Mouse (Mus musculus) cerebellum, adult 8-10 months (tissue): ENCODE data around the gene Ccnk.
A peak's percentile ranks its signal among the peaks of the same experiment; 100 is the strongest.

Experiments used
- DNase-seq: peaks from one replicate; pipeline ENCODE4 v3.0.0; 2022

Gene Ccnk

DNA sequence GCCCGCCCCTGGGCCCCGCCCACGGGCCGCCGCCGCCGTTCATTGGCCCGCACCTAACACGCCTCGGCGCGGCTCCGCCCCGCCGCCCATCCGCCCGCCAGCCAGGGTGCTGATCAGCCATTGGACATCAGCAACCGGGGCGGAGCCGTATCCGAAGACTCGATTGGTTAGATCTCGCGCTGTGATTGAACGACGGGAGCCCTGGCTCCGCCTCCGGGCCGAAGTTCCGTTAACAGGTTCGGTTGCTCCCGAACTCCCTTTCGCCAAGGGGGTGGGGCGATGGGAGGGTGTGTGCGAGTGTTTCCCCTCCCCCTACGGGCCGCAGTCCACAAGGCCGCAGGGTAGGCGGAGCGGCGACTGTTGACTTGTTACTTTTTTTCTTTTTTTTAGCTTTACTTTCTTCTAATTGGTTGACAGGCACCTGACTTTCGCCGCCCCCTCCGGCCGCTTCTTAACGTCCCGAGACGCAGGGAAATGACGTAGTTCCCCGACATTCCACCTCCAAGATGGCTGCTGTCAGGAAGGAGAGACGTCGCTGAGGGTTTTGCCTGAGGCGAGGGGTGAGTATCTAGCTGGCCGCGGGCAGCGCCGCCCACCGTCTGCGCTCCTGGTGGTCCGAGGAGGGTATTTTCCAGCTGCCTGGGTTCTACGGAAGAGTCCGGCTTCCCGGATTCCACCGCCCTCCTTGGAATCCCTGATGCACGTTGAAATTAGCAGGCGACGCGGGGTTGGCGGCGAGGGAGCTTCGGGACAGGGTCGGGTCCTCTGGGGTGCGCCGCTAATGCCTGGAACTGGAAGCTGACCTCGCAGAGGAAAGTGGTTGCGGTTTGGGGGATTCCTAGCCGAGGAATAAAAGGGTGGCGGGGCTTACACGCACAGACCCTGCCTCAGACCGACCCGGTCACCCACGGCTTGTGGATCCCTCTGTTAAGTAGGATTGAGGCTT, at the start of gene Ccnk:
TSS of gene Ccnk (plus strand) at position 259 of the 946 bp plus-strand sequence.
- peak; percentile 99 for DNase-seq

DNA sequence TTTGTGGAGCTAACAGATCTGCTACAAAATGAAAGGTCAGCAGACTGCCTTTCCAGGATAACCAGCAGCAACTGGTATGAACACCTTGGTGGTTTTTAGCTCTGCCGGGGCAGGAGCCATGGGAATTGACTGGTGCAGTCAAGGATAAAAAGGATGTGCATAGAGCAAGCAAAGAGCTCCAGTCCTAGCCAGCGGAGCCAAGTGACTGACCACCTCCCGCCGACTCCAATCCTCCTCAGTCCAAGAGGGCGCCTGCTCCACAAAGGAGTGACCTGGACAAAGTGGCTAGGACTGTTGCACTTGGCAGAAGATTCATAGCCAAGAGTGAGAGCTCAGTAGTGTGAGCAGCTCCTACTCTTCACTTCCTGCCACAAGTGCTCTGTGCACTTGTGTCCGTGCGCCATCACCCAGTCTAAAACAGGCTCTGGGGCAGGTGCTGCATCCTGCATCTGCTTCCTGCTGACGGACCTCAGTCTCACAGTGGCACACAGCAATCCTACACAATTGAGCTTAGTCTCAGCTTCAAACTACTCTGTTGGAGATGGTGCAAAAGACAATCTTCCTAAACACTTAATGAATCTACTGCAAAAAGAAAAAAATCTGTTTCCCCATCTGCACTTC, 46.8 kb upstream of the Ccnk start:
- DNase-seq: no peak

DNA sequence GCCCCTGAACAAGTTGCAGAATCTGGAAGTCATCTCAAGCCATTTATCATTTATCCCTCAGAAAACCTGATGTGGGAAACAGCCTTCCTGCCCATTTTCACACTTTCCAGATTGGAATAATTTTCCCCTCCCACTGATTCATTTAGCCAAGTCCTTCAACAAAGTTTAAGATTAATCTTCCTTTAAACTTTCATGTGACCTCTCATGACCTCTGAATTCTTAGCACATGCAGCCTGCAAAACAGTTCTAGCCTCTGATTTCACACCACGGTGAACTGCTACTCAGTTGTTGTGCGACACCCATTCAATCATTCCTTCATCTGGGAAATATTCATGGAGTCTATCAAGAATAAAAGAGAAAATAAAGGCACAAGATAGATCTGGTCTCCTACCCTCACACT, 46.2 kb upstream of the Ccnk start:
- DNase-seq: no peak

DNA sequence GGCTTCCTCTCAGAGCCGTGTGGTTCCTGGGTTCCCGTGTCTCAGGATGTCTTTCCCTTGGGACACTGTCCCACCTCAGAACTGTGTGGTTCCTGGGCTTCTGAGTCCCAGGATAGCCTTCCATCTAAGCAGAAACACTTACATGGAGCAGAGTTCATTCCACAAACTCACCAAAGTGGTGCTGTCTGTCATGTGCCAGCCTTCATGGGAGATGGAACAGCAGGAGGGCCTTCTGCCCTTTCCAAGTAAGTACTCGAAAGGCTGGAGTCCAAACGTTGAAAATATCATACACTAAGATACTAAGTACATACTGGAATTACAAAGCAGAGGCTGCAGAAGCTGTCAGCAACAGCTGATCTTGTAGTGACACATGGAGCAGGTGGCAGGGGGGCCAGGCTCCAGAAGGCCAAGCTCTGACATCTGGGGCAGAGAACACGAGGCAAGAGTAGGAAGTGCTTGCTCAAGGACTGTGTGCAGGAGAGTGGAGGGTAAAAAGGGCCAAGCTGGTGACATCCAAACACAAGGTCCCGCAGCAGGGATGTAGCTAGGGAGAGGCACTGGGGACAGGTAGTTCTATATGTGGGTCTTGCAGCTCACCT, 43.7 kb upstream of the Ccnk start:
- peak; percentile 16 for DNase-seq

DNA sequence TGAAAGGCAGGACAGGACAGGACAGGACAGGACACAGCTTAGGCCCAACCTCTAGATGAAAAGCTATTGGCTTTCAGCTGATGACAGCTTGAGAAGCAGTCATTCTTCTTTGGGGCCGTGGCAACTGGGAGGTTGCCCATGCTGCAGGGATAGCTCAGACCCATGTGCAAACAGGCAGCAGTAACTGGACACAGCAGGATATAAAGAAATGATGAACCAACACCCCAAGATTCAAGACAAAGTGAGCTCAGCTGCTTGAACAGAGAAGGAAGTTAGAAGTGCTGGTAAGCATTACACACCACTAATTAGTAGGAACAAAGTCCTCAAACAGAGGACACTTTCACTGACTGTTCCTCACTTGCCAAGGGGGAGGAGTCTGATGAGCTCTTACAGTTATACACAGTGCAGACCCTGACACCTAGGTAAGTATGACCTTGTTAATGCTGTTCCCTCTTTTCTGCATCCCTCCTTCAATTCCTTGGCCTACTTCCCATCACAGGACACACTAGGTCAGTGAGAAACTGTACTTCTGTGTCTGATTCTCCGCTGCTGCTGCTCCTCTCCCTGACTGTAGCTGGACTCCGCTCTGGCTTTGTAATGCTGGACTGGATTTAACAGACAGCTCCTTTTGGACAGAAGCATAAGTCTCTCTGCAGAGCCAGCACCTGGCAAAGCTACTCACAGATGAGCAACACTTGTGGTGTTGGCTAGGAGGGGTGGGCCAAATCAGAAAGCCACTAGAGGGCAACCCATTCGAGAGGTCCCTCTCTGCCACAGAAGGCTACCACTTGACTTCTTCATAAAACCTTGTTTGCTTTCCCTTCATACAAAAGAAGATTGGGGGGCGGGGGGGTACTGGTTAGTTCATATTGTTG, 35.5 kb upstream of the Ccnk start:
- DNase-seq: no peak

DNA sequence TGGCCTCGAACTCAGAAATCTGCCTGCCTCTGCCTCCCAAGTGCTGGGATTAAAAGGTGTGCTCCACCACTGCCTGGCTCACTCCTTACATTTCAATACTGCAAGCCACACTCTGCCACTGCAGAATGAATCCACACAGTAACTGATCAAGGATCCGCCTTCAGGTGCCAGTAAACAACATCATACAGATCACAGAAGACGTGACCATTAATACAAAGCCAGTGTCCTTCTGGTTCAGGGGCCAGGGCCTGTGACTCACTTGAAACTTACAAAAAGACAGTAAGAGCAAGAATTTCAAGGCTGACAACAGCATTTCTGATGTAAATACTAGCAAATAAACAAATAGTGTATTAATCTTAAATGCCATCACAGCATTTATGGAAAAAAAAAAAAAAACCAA, 34.2 kb upstream of the Ccnk start:
- no peak for DNase-seq

DNA sequence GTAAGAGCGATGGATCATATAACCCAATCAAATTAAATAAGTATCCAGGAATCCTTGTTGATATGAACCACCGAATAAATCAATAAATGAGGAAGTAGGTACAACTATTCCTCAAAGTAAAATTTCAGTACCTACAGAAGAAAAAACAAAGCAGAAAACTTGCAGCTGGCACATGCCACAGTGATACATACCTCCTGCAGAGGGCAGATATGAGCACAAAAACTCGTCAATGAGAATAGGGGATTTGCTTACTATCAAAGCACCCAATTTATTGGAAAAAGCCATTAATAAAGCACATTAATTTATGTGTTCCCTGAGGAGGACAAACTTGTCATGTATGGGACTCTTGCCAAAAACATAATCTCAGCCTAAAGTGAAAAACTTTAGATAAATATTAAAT, 29.6 kb upstream of the Ccnk start:
- no peak for DNase-seq

DNA sequence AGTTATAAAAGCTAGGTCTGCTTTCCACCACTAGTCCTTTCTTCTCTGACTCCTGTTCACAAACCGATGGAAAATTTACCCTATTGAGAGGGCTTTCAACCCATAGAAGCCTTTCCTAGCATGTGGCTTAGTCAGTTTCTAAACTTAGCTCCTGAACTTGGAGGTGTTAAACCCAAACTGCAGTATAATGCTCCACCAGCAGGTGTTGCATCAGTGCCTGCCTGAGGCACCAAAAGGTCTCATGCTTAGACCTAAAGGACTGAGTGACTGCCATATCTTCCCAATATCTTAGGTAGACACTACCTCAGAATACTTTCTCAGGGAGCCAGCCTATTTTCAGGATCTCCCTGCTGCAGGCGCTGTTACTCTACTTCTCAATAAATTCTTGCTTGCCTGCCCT, 26.6 kb upstream of the Ccnk start:
- no peak for DNase-seq

DNA sequence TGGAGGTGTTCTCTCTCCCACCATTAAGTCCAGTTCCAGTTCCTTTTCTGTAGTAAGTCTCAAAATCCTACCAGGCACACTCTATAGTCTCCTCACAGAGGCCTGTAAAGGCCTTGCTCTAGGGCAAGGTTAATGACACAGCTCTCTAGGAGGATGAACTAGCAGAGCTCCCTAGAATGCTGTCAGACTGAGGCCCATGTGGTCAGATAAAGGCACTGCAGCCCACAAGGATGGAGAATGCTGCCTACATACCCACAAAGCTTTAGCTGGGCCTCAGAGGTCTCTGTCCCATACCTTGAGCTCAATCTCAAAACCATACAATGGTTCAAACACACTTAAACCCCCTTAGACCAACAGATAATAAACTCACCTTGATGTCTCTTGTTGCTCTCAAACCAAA, 19.5 kb upstream of the Ccnk start:
- no peak for DNase-seq

DNA sequence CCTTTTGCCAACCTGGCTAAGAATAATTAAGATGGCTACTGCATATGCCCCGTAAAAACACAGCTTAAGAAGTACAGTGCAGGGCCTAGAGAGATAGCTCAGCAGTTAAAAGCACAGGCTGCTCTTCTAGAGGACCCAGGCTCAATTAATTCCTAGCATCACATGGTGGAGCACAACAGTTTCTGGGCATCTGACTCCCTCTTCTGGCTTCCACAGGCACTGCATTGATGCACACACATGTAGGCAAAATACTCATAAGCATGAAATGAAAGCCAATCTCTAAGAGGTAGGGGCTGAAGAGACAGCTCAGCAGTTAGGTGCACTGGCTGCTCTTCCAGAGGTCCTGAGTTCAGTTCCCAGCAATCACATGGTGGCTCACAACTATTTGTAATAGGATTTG, 17.3 kb upstream of the Ccnk start:
- DNase-seq: no peak

DNA sequence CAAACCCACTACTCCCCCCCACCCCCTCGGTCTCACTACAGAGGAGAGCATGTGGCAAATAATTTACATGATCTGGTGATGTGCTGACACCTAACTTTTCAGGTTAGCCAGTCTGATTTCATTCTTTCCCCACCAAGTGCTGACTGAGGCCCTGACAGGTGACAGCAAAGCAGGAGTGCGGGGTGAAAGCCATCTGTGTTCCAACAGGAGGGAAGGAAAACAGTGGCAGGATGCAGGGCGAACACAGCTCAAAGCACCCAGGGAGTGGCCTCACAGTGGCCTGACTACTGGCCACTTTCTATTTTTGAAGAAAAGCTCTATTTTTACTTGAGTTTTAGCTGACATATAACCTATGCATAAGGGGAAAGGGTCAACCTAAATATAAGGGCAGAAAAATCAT, 15.7 kb upstream of the Ccnk start:
- no peak for DNase-seq

DNA sequence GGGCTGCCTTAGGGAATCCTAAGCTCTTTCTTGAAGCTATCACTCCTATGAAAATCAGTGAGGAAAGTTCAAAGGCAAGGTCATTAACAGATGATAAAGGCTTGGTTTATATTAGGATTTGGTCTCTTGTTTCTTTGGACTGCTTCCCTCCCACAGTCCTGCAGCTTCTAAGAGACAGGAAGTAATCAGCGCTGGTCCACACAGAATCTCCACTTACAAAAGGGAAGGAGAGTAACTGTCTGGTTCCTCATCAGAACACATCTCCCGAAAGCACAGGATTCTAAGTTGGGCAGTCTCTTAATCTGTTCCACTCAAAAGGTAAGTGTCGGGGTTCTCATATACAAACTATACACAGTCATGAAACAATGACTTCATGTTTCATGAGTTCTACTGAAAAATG, 10.5 kb upstream of the Ccnk start:
- no peak for DNase-seq

DNA sequence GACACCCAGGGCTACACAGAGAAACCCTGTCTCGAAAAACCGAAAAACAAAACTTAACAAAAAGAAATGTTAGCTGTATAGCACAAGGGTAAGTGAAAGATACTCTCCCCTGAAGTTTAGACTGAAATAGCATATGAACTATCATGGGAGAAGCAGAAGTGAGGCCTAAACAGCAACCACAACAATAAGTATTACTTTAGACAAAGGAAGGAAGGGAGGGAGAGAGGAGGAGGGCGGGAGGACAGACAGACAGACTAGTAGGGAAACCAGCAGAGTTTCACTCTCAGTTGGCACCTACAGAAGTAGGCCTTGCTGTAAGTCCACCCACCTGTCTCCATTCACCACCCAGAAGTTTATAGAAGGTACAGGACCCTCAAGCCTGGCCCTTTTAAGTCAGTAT, 8.9 kb upstream of the Ccnk start:
- no peak for DNase-seq

DNA sequence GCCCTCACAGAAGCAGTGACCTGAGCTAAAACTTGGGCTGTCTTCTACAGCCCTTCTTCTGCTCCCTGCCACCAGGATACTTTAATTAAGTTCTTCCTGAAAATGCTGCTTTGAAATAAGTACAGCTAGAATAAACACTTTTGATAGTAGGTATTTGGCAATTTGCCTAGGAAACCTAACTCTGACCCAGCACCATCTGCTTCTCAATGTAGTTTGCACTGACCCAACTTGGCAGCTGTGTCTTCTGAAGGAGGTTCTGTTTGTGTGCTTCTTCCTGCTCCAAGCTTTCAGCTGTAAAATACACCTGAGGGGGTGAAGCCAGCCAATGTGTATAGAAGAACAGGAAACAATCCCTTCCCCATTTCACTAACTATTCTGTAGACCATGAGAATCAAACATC, 8.0 kb upstream of the Ccnk start:
- no peak for DNase-seq

DNA sequence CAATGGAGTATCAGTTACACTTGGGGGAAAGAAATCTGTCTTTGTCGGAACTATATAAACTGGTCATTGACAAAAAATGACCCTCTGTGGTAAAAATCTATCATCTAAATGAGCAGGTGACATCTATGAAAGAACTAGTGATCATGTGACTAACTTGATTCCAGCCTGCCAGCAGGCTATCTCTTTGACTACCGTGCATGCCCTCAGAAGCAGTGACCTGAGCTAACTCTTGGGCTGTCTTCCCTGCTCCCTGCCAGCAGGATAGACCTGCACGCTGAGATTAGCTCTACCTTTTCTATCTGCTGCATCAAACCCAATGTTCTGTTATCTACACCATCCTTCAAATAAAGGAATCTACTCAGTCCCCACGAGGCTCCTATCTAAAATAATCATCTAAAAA, 6.7 kb upstream of the Ccnk start:
- DNase-seq: no peak

DNA sequence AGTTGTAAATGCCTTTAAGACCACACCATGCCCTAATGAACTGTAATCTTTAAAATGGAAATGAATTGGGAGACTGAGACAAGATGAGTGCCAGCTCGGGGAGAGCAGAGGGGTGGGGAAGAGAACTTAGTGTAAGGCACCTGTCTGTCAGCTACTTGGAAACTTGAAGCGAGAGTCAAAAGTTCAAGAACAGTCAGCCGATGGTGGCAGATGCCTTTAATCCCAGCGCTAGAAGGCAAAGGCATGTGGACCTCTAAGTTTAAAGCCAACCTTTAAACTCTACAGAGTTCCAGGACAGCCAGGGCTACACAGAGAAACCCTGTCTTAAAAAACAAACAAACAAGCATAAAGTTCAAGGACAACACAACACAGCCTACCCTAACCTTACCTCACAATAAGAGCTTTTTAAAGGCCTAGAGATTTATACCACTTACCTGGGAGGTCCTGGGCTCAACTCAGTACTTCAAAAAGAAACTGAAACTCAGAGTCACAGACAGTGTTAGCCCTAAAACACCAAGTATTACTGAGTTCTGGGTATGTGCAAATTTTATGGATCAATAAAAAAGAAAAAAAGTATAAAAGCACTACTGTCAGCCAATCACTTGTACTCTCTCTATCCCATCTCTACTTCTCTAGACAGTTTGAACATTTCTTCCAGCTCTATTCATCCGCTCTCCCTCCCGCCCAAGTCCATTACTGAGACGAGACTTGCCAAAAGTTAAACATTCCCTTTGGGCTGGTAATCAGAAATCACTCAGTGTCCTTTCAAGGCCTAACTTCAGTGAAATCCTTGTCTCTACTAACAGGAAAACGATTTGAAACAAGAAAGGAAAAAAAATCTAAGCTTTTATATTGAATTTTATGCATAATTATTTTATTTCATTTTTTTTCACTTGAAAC, 4.5 kb upstream of the Ccnk start:
- no peak for DNase-seq

DNA sequence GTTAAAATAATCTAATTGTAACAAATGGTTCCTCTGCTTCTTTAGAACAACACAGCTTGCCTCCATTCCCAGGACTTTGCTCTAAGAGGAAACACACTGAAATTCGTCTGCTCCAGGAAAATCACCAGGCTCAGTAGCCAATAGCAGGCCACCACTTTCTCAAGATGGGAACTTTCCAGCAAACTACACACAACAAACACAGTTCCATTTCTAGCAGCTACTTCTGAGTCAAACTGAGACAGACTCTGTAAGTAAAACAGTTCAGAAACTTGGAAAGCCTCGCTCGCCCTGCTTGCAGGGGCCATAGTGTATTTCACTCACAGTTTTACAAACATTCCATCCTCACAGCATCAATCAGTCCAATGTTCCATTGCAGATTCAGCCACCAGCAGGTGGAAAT, 3.0 kb upstream of the Ccnk start:
- no peak for DNase-seq

DNA sequence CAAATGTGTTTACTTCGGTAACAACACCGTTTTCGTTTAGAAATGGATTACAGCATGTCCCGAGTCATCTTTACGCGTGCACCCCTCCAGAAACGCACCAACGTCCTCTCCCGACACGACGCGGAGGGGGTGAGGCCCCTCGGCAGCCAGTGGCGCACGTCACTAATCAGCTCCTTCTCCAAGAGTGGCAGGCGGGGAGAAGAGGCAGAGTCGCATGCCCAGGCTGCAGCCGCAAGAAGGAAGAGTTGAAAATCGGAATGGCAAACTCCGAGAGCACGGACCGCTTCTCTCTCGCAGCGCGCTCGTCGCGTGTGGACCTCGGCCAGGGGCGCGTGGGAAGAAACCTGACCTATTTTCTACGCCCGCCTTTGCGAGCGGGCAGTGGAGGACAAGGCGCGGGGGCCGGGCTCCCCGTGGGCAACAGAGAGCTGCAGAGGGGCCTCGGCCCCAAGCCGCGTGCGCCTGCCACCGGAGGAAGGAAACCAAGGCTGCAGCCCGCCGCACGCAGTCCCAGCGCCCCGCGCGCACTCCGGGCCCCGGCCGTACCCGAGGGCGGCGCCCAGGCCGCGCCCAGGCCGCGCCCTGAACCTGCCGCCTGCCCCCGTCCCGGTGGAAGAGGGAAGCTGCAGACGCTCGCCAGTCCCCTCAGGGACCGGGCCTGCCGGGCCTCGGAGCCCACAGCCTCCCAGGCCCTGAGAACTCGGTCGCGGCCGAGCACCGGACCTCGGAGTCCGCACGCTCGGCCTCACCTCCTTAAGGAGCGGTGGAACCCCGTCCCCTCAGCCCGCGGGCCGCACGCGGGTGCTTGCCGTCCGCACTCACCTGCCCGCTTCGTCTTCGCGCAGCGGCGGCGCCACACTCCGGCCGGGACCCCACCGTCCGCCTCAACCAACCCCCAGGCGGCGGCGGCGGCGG, 791 bp upstream of the Ccnk start:
- peak; percentile 61 for DNase-seq

DNA sequence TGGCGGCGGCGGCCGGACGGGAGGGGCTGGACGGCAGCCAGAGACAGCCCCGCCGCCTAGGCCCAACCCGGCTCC, 296 bp upstream of the Ccnk start, which contains the start of gene Setd3:
TSS of gene Setd3 (minus strand) at position 69 of the 75 bp plus-strand sequence.
- no peak for DNase-seq

DNA sequence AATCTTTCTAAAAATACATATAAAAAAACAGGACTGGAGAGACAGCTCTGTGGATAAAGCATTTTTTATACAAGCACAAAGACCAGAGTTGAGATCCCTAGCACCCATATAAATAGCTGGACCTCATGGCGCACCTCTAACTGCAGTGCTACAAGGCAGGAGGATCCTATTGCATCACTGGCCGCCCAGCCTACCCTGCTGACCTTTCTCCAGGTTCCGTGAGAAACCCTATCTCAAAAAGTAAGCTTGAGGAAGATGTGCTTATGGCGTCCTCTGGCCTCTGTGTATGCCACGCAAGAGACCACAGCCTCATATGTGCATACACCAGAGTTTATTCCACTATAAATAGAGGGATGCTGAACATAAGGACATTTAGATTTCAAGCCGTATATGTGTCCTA, 2.3 kb downstream of the Ccnk start:
- DNase-seq: no peak

DNA sequence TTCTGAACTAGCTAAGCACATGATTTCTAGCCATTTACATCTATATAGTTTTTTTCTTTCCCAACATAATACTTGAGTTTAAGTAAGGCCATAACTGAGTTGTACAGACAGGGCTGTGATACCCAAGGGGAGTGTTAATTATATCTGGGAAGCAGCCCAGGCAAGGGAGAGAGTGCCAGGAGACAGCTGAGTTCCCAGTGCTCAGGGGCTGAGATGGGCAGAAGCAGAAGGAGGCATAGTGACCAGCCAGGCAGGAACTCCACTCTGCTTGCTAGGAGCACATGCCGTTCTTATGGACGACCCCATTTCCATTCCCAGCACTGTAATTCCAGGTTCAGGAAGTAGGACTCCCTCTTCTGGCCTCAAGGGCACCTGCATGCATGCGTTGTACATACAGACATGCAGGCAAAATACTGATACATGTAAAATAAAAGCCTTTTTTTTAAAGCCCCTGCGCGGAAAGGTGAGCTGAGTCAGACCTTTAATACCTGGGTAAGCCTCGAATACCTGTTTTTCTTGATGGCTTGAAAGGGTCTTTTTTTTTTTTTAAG, 8.2 kb downstream of the Ccnk start:
- DNase-seq: no peak
